Mouse (Mus musculus) brain, embryonic 14.5 days (tissue): ENCODE data around the gene Kcnj6. TPM values are rescaled to one million over a fixed set of nuclear protein-coding genes. Genes with fewer than 3 reads are reported as not detected.

Experiments used
- DNase-seq: peaks from one replicate; pipeline ENCODE4 v3.0.0-alpha.2; 2011; ENCODE audit warnings: low read depth
- CTCF ChIP-seq: fragments of 200-500 bp; IDR thresholded peaks from 2 replicates; pipeline ENCODE4 v1.5.1; 2012; ENCODE audit warnings: inconsistent platforms, mild to moderate bottlenecking, moderate library complexity, borderline replicate concordance; ENCODE audit not compliant: insufficient read depth, insufficient read length; ENCODE audit errors: extremely low read depth
- POLR2A ChIP-seq: fragments of 200-500 bp; IDR thresholded peaks from 2 replicates; pipeline ENCODE4 v1.6.1; 2012; ENCODE audit warnings: mild to moderate bottlenecking, inconsistent platforms, borderline replicate concordance; ENCODE audit not compliant: poor library complexity, insufficient read depth, insufficient read length, severe bottlenecking; ENCODE audit errors: extremely low read depth
- polyA plus RNA-seq: library from polyadenylated mRNA; depleted of rRNA; stranded (reverse); fragments of >200 nt; gene quantifications from 2 replicates; pipeline ENCODE4 v1.2.3, GENCODE M21; 2012; rRNA removed

Gene Kcnj6
- polyA plus RNA-seq = 1.7 and 4.0 TPM in 2 replicates

GRCm38 (mm10) chr16:94997340-94997849, at the start of gene Kcnj6:
Gene Kcnj6 (minus strand): TSS chr16:94997701.
- DNase-seq = peak; percentile 87

GRCm38 (mm10) chr16:95009937-95010336, 12.4 kb upstream of the Kcnj6 start:
- no peak for DNase-seq
- TF ChIP-seq POLR2A = no peak
- no peak for TF ChIP-seq CTCF

More at GRCm38 (mm10) chr16:94997340-94997849, at the start of gene Kcnj6:
- no peak for TF ChIP-seq POLR2A
- peak; percentile 77 for TF ChIP-seq CTCF

GRCm38 (mm10) chr16:95004599-95004998, 7.1 kb upstream of the Kcnj6 start:
- TF ChIP-seq POLR2A = no peak
- TF ChIP-seq CTCF = no peak
- peak; percentile 49 for DNase-seq

GRCm38 (mm10) chr16:94999551-94999950, 2.0 kb upstream of the Kcnj6 start:
- no peak for DNase-seq
- TF ChIP-seq CTCF (no peak), POLR2A (no peak)

GRCm38 (mm10) chr16:94999019-94999418, 1.5 kb upstream of the Kcnj6 start:
- TF ChIP-seq POLR2A = no peak
- TF ChIP-seq CTCF = no peak
- DNase-seq = peak; percentile 35

GRCm38 (mm10) chr16:94996791-94997281, 665 bp downstream of the Kcnj6 start:
- TF ChIP-seq POLR2A (no peak), CTCF (no peak)
- peak; percentile 48 for DNase-seq

GRCm38 (mm10) chr16:94995542-94996131, 1.9 kb downstream of the Kcnj6 start:
- DNase-seq = peak; percentile 57
- TF ChIP-seq CTCF (no peak), POLR2A (no peak)

- TF ChIP-seq CTCF = no peak
- no peak for TF ChIP-seq POLR2A
- no peak for DNase-seq
These were observed 2.6 kb downstream of the Kcnj6 start for GRCm38 (mm10) chr16:94994924-94995323.

- DNase-seq = no peak
- TF ChIP-seq CTCF (no peak), POLR2A (no peak)
These were observed 3.4 kb downstream of the Kcnj6 start for GRCm38 (mm10) chr16:94994148-94994547.

GRCm38 (mm10) chr16:94990114-94990513, 7.4 kb downstream of the Kcnj6 start:
- no peak for DNase-seq
- no peak for TF ChIP-seq CTCF

GRCm38 (mm10) chr16:94986731-94987130, 10.8 kb downstream of the Kcnj6 start:
- peak; percentile 56 for DNase-seq
- TF ChIP-seq POLR2A = no peak
- no peak for TF ChIP-seq CTCF

- DNase-seq = no peak
- TF ChIP-seq CTCF = no peak
- TF ChIP-seq POLR2A = no peak
These were observed 13.2 kb downstream of the Kcnj6 start for GRCm38 (mm10) chr16:94984263-94984662.

GRCm38 (mm10) chr16:94980374-94980773, 17.1 kb downstream of the Kcnj6 start:
- no peak for DNase-seq
- TF ChIP-seq POLR2A = no peak
- no peak for TF ChIP-seq CTCF

- DNase-seq = no peak
- TF ChIP-seq CTCF (no peak), POLR2A (no peak)
These were observed 18.0 kb downstream of the Kcnj6 start for GRCm38 (mm10) chr16:94979499-94979898.
